Mouse (Mus musculus): ENCODE results near the gene Kif23. TPM values are rescaled to one million over a fixed set of nuclear protein-coding genes. Genes with fewer than 3 reads are reported as not detected.

Kif23 gene
- polyA plus RNA-seq, 1 experiment from 2014 or later: 16.2 TPM

GRCm38 (mm10) chr9:61932009-61932408, 14.6 kb downstream of the Kif23 start:
- Histone ChIP-seq H3K36me3 (replicated peaks) (no peaks in the 10 kb centered on the region), H3K27me3 (replicated peaks) (no peaks in the 10 kb centered on the region), H3K9me3 (no peaks in the 10 kb centered on the region), H3K4me2 (no peak overlapping the region), H3K27ac (no peak overlapping the region), H3K4me1 (no peaks in the 10 kb centered on the region), H3K9ac (no peak overlapping the region), H3K4me3 (no peak overlapping the region)
- WGBS: 92% methylated on average over 3 of the region's 3 CpGs
- ATAC-seq (replicated peaks): no peak

DNA sequence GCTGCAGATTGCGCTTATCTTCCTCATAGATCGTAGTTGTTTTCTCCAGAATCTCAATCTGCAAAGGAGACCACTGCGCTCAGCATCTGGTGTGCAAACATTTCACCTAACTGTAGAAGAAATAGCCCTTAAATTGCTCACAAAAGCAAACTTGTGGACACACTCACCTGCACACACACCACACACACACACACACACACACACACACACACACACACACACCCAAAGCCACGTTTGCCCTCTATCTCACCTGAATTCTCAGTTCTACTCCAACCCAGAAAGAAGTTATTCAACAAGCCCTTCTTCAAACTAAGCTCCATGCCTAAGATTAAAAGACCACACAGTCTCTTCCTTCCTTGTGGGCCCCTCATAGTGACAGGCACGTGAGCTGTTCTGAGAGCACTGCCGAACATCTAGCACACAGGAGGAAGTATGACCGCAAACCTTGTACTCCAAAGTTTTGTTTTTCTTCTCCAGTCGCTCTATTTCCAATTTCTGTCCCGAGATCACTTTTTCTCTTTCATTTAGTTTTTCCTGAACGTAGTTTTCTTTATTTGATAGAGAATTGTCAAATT, 21.4 kb downstream of the Kif23 start:
- WGBS: 92% methylated on average over 10 of the region's 10 CpGs

GRCm38 (mm10) chr9:61920331-61920730, 26.2 kb downstream of the Kif23 start:
- WGBS: 96% methylated on average over 6 of the region's 6 CpGs
- ATAC-seq (replicated peaks): no peak

More for the DNA sequence above, 21.4 kb downstream of the Kif23 start:
- H3K4me2 ChIP-seq: no peak overlapping the region
- no peaks in the 10 kb centered on the region for H3K4me1 ChIP-seq
- no peak overlapping the region for H3K27ac ChIP-seq
- H3K4me3 ChIP-seq: no peak overlapping the region
- no peaks in the 10 kb centered on the region for H3K9me3 ChIP-seq
- no peak for ATAC-seq (replicated peaks)
- H3K27me3 ChIP-seq (replicated peaks): no peaks in the 10 kb centered on the region
- H3K9ac ChIP-seq: no peak overlapping the region
- no peaks in the 10 kb centered on the region for H3K36me3 ChIP-seq (replicated peaks)

GRCm38 (mm10) chr9:61919464-61919863, 27.1 kb downstream of the Kif23 start:
- no peak overlapping the region for H3K4me3 ChIP-seq
- no peak overlapping the region for H3K4me2 ChIP-seq
- no peaks in the 10 kb centered on the region for H3K9me3 ChIP-seq
- no peaks in the 10 kb centered on the region for H3K36me3 ChIP-seq (replicated peaks)
- no peaks in the 10 kb centered on the region for H3K27me3 ChIP-seq (replicated peaks)
- 96% methylated on average over 5 of the region's 5 CpGs for WGBS
- H3K9ac ChIP-seq: no peak overlapping the region
- peaks cover 8% of the 10 kb centered on the region for H3K4me1 ChIP-seq
- no peak overlapping the region for H3K27ac ChIP-seq
- no peak for ATAC-seq (replicated peaks)

More at GRCm38 (mm10) chr9:61920331-61920730, 26.2 kb downstream of the Kif23 start:
- no peaks in the 10 kb centered on the region for H3K27me3 ChIP-seq (replicated peaks)
- H3K4me1 ChIP-seq: peaks cover 3% of the 10 kb centered on the region; the same call in 1 of the 2 replicates
- no peak overlapping the region for H3K4me2 ChIP-seq
- no peaks in the 10 kb centered on the region for H3K9me3 ChIP-seq
- no peak overlapping the region for H3K9ac ChIP-seq
- H3K4me3 ChIP-seq: no peak overlapping the region
- no peaks in the 10 kb centered on the region for H3K36me3 ChIP-seq (replicated peaks)
- no peak overlapping the region for H3K27ac ChIP-seq

DNA sequence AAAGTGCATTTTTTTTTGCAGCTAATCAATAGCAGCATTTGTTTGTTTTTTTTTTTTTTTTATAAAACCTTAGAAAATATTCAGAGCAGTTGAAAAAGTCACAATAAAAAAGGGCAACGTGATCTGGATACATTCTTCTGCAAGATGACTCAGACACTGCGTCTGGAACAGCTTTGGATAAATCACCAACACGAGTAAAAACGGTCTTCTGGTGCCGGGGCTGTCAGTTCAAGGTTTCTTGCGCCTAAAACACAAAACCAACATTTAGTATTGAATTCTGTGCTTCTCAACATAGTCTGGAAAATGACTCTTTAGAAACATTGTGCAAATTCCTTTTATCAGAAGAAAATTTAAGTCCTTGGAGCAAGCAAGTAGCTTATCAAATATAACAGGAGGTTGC, 29.1 kb downstream of the Kif23 start:
- Histone ChIP-seq H3K4me1 (peaks cover 21% of the 10 kb centered on the region), H3K27ac (no peak overlapping the region), H3K9me3 (no peaks in the 10 kb centered on the region), H3K36me3 (replicated peaks) (peaks cover 4% of the 10 kb centered on the region; the same call in 1 of the 2 replicates), H3K4me2 (no peak overlapping the region), H3K9ac (no peak overlapping the region), H3K27me3 (replicated peaks) (no peaks in the 10 kb centered on the region), H3K4me3 (no peak overlapping the region)
- ATAC-seq (replicated peaks): no peak
- 93% methylated on average over 6 of the region's 6 CpGs for WGBS

- no peaks in the 10 kb centered on the region for H3K27me3 ChIP-seq (replicated peaks)
- no peak overlapping the region for H3K27ac ChIP-seq
- peaks cover 21% of the 10 kb centered on the region for H3K4me1 ChIP-seq
- no peak overlapping the region for H3K4me3 ChIP-seq
- no peak overlapping the region for H3K4me2 ChIP-seq
- WGBS: 94% methylated on average over 3 of the region's 3 CpGs
- H3K9ac ChIP-seq: no peak overlapping the region; the same call in 1 of the 2 replicates
- no peaks in the 10 kb centered on the region for H3K9me3 ChIP-seq
- peaks cover 8% of the 10 kb centered on the region; the same call in 1 of the 2 replicates for H3K36me3 ChIP-seq (replicated peaks)
- no peak for ATAC-seq (replicated peaks)
Measured at GRCm38 (mm10) chr9:61916986-61917385, 29.6 kb downstream of the Kif23 start.

DNA sequence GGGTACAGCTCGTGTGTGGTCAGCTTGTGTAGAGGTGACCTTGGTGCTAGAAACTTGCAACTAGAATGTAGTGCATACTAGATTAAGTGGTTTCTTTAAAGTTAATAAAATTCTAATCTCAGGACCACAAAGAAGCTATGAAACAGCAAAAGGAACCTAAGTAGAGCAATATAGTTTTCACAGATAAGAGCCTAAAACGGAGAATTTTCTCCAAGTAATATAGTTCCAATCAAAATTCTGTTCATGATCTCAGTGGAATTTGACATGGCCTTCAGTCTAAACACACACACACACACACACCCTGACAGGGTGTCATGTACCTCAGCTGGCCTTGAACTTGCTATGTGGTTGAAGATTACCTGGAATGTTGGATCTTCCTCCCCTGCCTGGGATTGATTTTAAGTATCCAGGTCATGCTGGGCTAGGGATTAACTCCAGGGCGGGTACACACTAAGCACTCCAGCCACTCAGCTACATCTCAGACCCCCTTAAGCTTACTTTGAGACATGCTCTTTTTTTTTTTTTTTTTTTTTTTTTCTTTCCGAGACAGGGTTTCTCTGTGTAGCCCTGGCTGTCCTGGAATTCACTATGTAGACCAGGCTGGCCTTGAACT, 31.1 kb downstream of the Kif23 start:
- no peaks in the 10 kb centered on the region for H3K27me3 ChIP-seq (replicated peaks)
- H3K9ac ChIP-seq: peak overlapping the region; percentile 66; the same call in 1 of the 2 replicates
- H3K4me1 ChIP-seq: peaks cover 21% of the 10 kb centered on the region
- peak overlapping the region; percentile 82 for H3K4me2 ChIP-seq
- ATAC-seq (replicated peaks): no peak
- peak overlapping the region; percentile 95 for H3K27ac ChIP-seq
- no peaks in the 10 kb centered on the region for H3K9me3 ChIP-seq
- H3K36me3 ChIP-seq (replicated peaks): peaks cover 12% of the 10 kb centered on the region
- peak overlapping the region; percentile 96 for H3K4me3 ChIP-seq
- 45% methylated on average over 4 of the region's 4 CpGs for WGBS

GRCm38 (mm10) chr9:61914917-61915300, 31.7 kb downstream of the Kif23 start:
- ATAC-seq (replicated peaks): no peak
- H3K4me2 ChIP-seq: peak overlapping the region; percentile 82
- H3K9ac ChIP-seq: peak overlapping the region; percentile 66
- H3K27ac ChIP-seq: peak overlapping the region; percentile 95
- peaks cover 21% of the 10 kb centered on the region for H3K4me1 ChIP-seq
- H3K9me3 ChIP-seq: no peaks in the 10 kb centered on the region
- peaks cover 12% of the 10 kb centered on the region for H3K36me3 ChIP-seq (replicated peaks)
- no peaks in the 10 kb centered on the region for H3K27me3 ChIP-seq (replicated peaks)
- H3K4me3 ChIP-seq: peak overlapping the region; percentile 96
- WGBS: 4% methylated on average over 13 of the region's 13 CpGs

- peak within 1 kb of the TSS; percentile 96 for H3K4me3 ChIP-seq
- H3K9ac ChIP-seq: peak within 1 kb of the TSS; percentile 78
- peak within 1 kb of the TSS; percentile 95 for H3K27ac ChIP-seq
- H3K36me3 ChIP-seq (replicated peaks): peaks cover 12% of the 10 kb centered on the region
- no peaks in the 10 kb centered on the region for H3K9me3 ChIP-seq
- ATAC-seq (replicated peaks): peak; percentile 97
- WGBS: under 1% methylated on average over 70 of the region's 70 CpGs
- peak within 1 kb of the TSS; percentile 82 for H3K4me2 ChIP-seq
- H3K4me1 ChIP-seq: peaks cover 21% of the 10 kb centered on the region
- no peaks in the 10 kb centered on the region for H3K27me3 ChIP-seq (replicated peaks)
Measured at GRCm38 (mm10) chr9:61914203-61914916, 32.2 kb downstream of the Kif23 start, which contains the start of gene Rplp1. Gene Rplp1 (minus strand): TSS chr9:61914542.

DNA sequence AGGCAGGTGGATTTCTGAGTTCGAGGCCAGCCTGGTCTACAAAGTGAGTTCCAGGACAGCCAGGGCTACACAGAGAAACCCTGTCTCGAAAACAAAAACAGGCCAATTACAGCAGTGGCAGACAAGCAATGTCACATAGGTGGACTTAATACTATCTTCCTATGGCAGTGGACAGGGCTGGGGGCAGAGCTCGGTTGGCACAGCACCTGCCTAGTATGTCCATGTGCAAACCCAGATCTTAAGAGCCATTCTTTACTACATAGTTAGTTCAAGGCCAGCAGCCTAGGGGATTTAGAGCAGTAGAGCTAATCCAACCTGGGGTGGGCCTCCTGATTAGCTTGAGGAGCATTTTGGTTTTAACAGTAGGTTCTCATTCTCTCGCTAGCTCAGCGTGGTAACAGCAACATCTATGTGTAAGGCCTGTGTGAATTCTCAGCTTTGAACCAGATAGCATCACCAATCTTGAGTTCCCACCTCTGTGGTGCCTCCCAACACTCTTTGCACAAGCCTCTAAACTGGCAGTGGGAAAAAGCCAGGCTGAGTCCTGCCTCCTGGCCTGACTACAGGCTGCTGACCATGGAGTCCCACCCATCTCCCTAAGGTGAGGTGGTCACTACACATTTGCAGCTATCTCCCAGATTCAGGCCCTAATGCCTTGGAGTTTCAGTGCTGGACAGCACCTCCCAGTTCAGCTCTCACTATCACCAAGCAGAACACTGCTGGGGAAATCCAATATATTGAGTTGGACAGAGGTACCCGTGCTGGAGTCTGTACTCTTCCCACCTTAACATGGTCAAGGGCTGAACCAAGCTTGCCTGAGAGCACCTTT, 35.1 kb downstream of the Kif23 start:
- ATAC-seq (replicated peaks): no peak
- H3K4me2 ChIP-seq: no peak overlapping the region
- 52% methylated on average over 6 of the region's 6 CpGs for whole genome bisulfite sequencing

GRCm38 (mm10) chr9:61910526-61911256, 35.9 kb downstream of the Kif23 start:
- Histone ChIP-seq H3K27me3 (replicated peaks) (no peaks in the 10 kb centered on the region), H3K27ac (no peak overlapping the region), H3K36me3 (replicated peaks) (peaks cover 12% of the 10 kb centered on the region), H3K4me3 (no peak overlapping the region), H3K4me1 (peaks cover 21% of the 10 kb centered on the region), H3K4me2 (no peak overlapping the region), H3K9me3 (no peaks in the 10 kb centered on the region), H3K9ac (no peak overlapping the region)
- WGBS: 50% methylated on average over 20 of the region's 20 CpGs
- ATAC-seq (replicated peaks): no peak

More for the DNA sequence above, 35.1 kb downstream of the Kif23 start:
- H3K4me1 ChIP-seq: peaks cover 21% of the 10 kb centered on the region
- no peak overlapping the region for H3K9ac ChIP-seq
- H3K27me3 ChIP-seq (replicated peaks): no peaks in the 10 kb centered on the region
- H3K9me3 ChIP-seq: no peaks in the 10 kb centered on the region
- peaks cover 12% of the 10 kb centered on the region for H3K36me3 ChIP-seq (replicated peaks)
- H3K4me3 ChIP-seq: no peak overlapping the region
- H3K27ac ChIP-seq: no peak overlapping the region
